ENCODE assay signal across 8 mouse cellular contexts in genomic region chr16:18395620-18396036, GRCm38 (mm10). TPM values are rescaled to one million over a fixed set of nuclear protein-coding genes. Genes with fewer than 3 reads are reported as not detected.
DNase-seq lines count a peak whose midpoint lies in the region; ATAC-seq lines count a peak whose summit lies in the region.

No protein-coding gene starts in this region.

- no peak overlapping the region for H3K4me3 ChIP-seq in embryonic facial prominence, embryonic 12.5 days
- no peak overlapping the region for H3K4me3 ChIP-seq in hindbrain, embryonic 13.5 days
- peak overlapping the region; percentile 84 for H3K4me3 ChIP-seq in midbrain, embryonic 10.5 days

- peaks cover 41% of the 10 kb centered on the region for H3K36me3 ChIP-seq in embryonic facial prominence, embryonic 12.5 days
- H3K36me3 ChIP-seq in hindbrain, embryonic 13.5 days: peaks cover 41% of the 10 kb centered on the region
- H3K36me3 ChIP-seq in midbrain, embryonic 10.5 days: peaks cover 48% of the 10 kb centered on the region

- no peak overlapping the region for H3K4me2 ChIP-seq in embryonic facial prominence, embryonic 12.5 days (replicated peaks)
- peak overlapping the region; percentile 88 for H3K4me2 ChIP-seq in hindbrain, embryonic 13.5 days

- 33% methylated on average over 6 of the region's 7 CpGs for WGBS in embryonic facial prominence, embryonic 12.5 days
- 26% methylated on average over 6 of the region's 7 CpGs for WGBS in hindbrain, embryonic 13.5 days
- 24% methylated on average over 6 of the region's 7 CpGs for WGBS in midbrain, embryonic 10.5 days

- DNase-seq in gastrocnemius, postnatal 14 days: peak; percentile 47
- no peak for DNase-seq in gastrocnemius, postnatal 25 days
- DNase-seq in midbrain, embryonic 10.5 days (ENCODE audit: low spot score): no peak
- DNase-seq in right cerebral cortex, postnatal 4 days: no peak
- no peak for DNase-seq in spleen, postnatal 14 days (ENCODE audit: low spot score in 2 of 2)

- 0 out of 2 replicates have a peak overlapping the region, but pooled peaks have one; percentile 0 for H3K9ac ChIP-seq in embryonic facial prominence, embryonic 12.5 days
- peak overlapping the region; percentile 43; the same call in 1 of the 2 replicates for H3K9ac ChIP-seq in hindbrain, embryonic 13.5 days

- H3K9me3 ChIP-seq in embryonic facial prominence, embryonic 12.5 days: no peaks in the 10 kb centered on the region
- no peaks in the 10 kb centered on the region for H3K9me3 ChIP-seq in hindbrain, embryonic 13.5 days
- H3K9me3 ChIP-seq in midbrain, embryonic 10.5 days (replicated peaks): no peaks in the 10 kb centered on the region

- ATAC-seq in embryonic facial prominence, embryonic 12.5 days (ENCODE audit: insufficient number of reproducible peaks, insufficient read depth, low FRiP score, low TSS enrichment): no peak
- ATAC-seq in hindbrain, embryonic 13.5 days (ENCODE audit: low FRiP score): peak; percentile 12; the same call in 1 of the 2 replicates
- ATAC-seq in granulocyte monocyte progenitor cell, adult 5-6 weeks (replicated peaks; ENCODE audit: poor library complexity, severe bottlenecking): no peak

- H3K27ac ChIP-seq in embryonic facial prominence, embryonic 12.5 days: no peak overlapping the region
- H3K27ac ChIP-seq in hindbrain, embryonic 13.5 days: peak overlapping the region; percentile 91
- peak overlapping the region; percentile 96 for H3K27ac ChIP-seq in midbrain, embryonic 10.5 days (replicated peaks)

- peaks cover 36% of the 10 kb centered on the region for H3K4me1 ChIP-seq in embryonic facial prominence, embryonic 12.5 days
- H3K4me1 ChIP-seq in hindbrain, embryonic 13.5 days (replicated peaks): peaks cover 71% of the 10 kb centered on the region
- H3K4me1 ChIP-seq in midbrain, embryonic 10.5 days: peaks cover 91% of the 10 kb centered on the region

- H3K27me3 ChIP-seq in embryonic facial prominence, embryonic 12.5 days: no peaks in the 10 kb centered on the region
- H3K27me3 ChIP-seq in hindbrain, embryonic 13.5 days: 0 out of 2 replicates have a peak, but pooled peaks cover 3% of the 10 kb centered on the region
- H3K27me3 ChIP-seq in midbrain, embryonic 10.5 days (ENCODE audit: low read depth, poor library complexity, severe bottlenecking): no peaks in the 10 kb centered on the region

- intact Hi-C loops in gastrocnemius, postnatal 14 days (cut with DNase I; ENCODE audit: low total_unique reads): no loop called here

RNA-seq across cellular contexts. Expression of gene Txnrd2, which starts 30.6 kb away (rescaled TPM):
- 10 to 100 TPM; 13.4 to 14.4 TPM for total RNA-seq in gastrocnemius, postnatal 14 days (2021)
- 10 to 100 TPM; 16.0 to 16.9 TPM for total RNA-seq in gastrocnemius, postnatal 25 days (2021)
- 15.7 and 19.8 TPM in 2 replicates for polyA plus RNA-seq in embryonic facial prominence, embryonic 12.5 days (2016; fragmentation: Nextera tagmentation; extraction: Ambion mirVana)
- 26.1 and 27.0 TPM in 2 replicates for polyA plus RNA-seq in hindbrain, embryonic 13.5 days (2015; fragmentation: Nextera tagmentation; extraction: Ambion mirVana)
- 30.6 and 30.7 TPM in 2 replicates for polyA plus RNA-seq in midbrain, embryonic 10.5 days (2016; fragmentation: Nextera tagmentation; extraction: Ambion mirVana)
- total RNA-seq in granulocyte monocyte progenitor cell, adult 5-6 weeks (2014; fragmentation: Nextera tagmentation): 13.1 and 28.8 TPM in 2 replicates
- total RNA-seq in granulocyte monocyte progenitor cell, adult 5-6 weeks (2017): 8.8 and 9.7 TPM in 2 replicates

RNA-seq across cellular contexts. Expression of gene Comt, which starts 31.0 kb away (rescaled TPM):
- total RNA-seq in gastrocnemius, postnatal 14 days (2021): 10 to 100 TPM; 40.7 to 43.1 TPM
- total RNA-seq in gastrocnemius, postnatal 25 days (2021): 10 to 100 TPM; 33.3 to 44.8 TPM
- polyA plus RNA-seq in embryonic facial prominence, embryonic 12.5 days (2016; fragmentation: Nextera tagmentation; extraction: Ambion mirVana): 56.1 and 59.7 TPM in 2 replicates
- 85.9 and 88.5 TPM in 2 replicates for polyA plus RNA-seq in hindbrain, embryonic 13.5 days (2015; fragmentation: Nextera tagmentation; extraction: Ambion mirVana)
- polyA plus RNA-seq in midbrain, embryonic 10.5 days (2016; fragmentation: Nextera tagmentation; extraction: Ambion mirVana): 62.0 and 66.0 TPM in 2 replicates
- 40.4 and 48.4 TPM in 2 replicates for total RNA-seq in granulocyte monocyte progenitor cell, adult 5-6 weeks (2014; fragmentation: Nextera tagmentation)
- total RNA-seq in granulocyte monocyte progenitor cell, adult 5-6 weeks (2017): 34.1 and 34.6 TPM in 2 replicates

RNA-seq across cellular contexts. Expression of gene Arvcf, which starts 47.6 kb away (rescaled TPM):
- total RNA-seq in gastrocnemius, postnatal 14 days (2021): 10 to 100 TPM; 12.5 to 19.8 TPM
- total RNA-seq in gastrocnemius, postnatal 25 days (2021): 10 to 100 TPM; 12.5 to 14.3 TPM
- 44.4 and 47.0 TPM in 2 replicates for polyA plus RNA-seq in embryonic facial prominence, embryonic 12.5 days (2016; fragmentation: Nextera tagmentation; extraction: Ambion mirVana)
- 81.1 and 88.9 TPM in 2 replicates for polyA plus RNA-seq in hindbrain, embryonic 13.5 days (2015; fragmentation: Nextera tagmentation; extraction: Ambion mirVana)
- polyA plus RNA-seq in midbrain, embryonic 10.5 days (2016; fragmentation: Nextera tagmentation; extraction: Ambion mirVana): 110 and 133 TPM in 2 replicates
- 1.8 and 1.9 TPM in 2 replicates for total RNA-seq in granulocyte monocyte progenitor cell, adult 5-6 weeks (2014; fragmentation: Nextera tagmentation)
- total RNA-seq in granulocyte monocyte progenitor cell, adult 5-6 weeks (2017): 0.21 and 2.8 TPM in 2 replicates

RNA-seq across cellular contexts. Expression of gene Tango2, which starts 47.7 kb away (rescaled TPM):
- 10 to 100 TPM; 12.1 to 22.7 TPM for total RNA-seq in gastrocnemius, postnatal 14 days (2021)
- total RNA-seq in gastrocnemius, postnatal 25 days (2021): 10 to 100 TPM; 37.3 to 37.6 TPM
- 22.5 and 30.1 TPM in 2 replicates for polyA plus RNA-seq in embryonic facial prominence, embryonic 12.5 days (2016; fragmentation: Nextera tagmentation; extraction: Ambion mirVana)
- polyA plus RNA-seq in hindbrain, embryonic 13.5 days (2015; fragmentation: Nextera tagmentation; extraction: Ambion mirVana): 76.0 and 79.8 TPM in 2 replicates
- 40.1 and 45.2 TPM in 2 replicates for polyA plus RNA-seq in midbrain, embryonic 10.5 days (2016; fragmentation: Nextera tagmentation; extraction: Ambion mirVana)
- total RNA-seq in granulocyte monocyte progenitor cell, adult 5-6 weeks (2014; fragmentation: Nextera tagmentation): 20.3 and 30.5 TPM in 2 replicates
- total RNA-seq in granulocyte monocyte progenitor cell, adult 5-6 weeks (2017): 5.4 and 8.8 TPM in 2 replicates
